Mouse (Mus musculus) cortical plate, adult 2 months (tissue): ENCODE measurements around the gene Lrrc20.

Experiments used
- CTCF ChIP-seq: fragments of 200-500 bp; IDR thresholded peaks from 2 replicates; pipeline ENCODE4 v1.5.1; 2011; ENCODE audit warnings: mild to moderate bottlenecking, control low read depth, low read length; ENCODE audit not compliant: insufficient read depth; ENCODE audit errors: extremely low read depth
- POLR2A ChIP-seq: fragments of 200-500 bp; IDR thresholded peaks from 2 replicates; pipeline ENCODE4 v1.6.1; 2011; ENCODE audit warnings: mild to moderate bottlenecking, low read length, control low read depth; ENCODE audit not compliant: insufficient read depth; ENCODE audit errors: extremely low read depth

GRCm38 (mm10) chr10:61457182-61457581 is 18.4 kb upstream of the Lrrc20 start:
- TF ChIP-seq CTCF: no peak
- TF ChIP-seq POLR2A: no peak
